Mouse (Mus musculus) layer of hippocampus, postnatal 14 days (tissue): ENCODE results near the gene Npas1. TPM values are rescaled to one million over a fixed set of nuclear protein-coding genes. Genes with fewer than 3 reads are reported as not detected.

Source experiments
- DNase-seq, 2 experiments: peaks; one replicate each; pipeline ENCODE4 v3.0.0; 2021 to 2022; ENCODE audit warnings: low spot score in 2 of 2, mixed read lengths in 1 of 2
- total RNA-seq, 2 experiments: library from RNA; stranded (reverse); gene quantifications; 2 replicates each; pipeline ENCODE4 v1.2.3; 2021

Gene Npas1
- total RNA-seq, 2 experiments from 2014 or later: 19.7 to 23.6 TPM

- no peak for DNase-seq
Measured at GRCm38 (mm10) chr7:16472116-16472709, 5.3 kb downstream of the Npas1 start.

GRCm38 (mm10) chr7:16471549-16471948, 6.0 kb downstream of the Npas1 start:
- no peak for DNase-seq

GRCm38 (mm10) chr7:16468115-16468514, 9.4 kb downstream of the Npas1 start:
- no peak for DNase-seq

- DNase-seq: no peak
Measured at GRCm38 (mm10) chr7:16466565-16466964, 11.0 kb downstream of the Npas1 start.

- DNase-seq: no peak
Measured at GRCm38 (mm10) chr7:16465568-16465967, 12.0 kb downstream of the Npas1 start.

GRCm38 (mm10) chr7:16465160-16465559, 12.4 kb downstream of the Npas1 start:
- DNase-seq: peak; percentile 55 to 61

- peak; percentile 75 to 81 for DNase-seq
Measured at GRCm38 (mm10) chr7:16463214-16463613, 14.3 kb downstream of the Npas1 start.

GRCm38 (mm10) chr7:16461705-16462104, 15.8 kb downstream of the Npas1 start:
- DNase-seq: no peak

GRCm38 (mm10) chr7:16461151-16461550, 16.4 kb downstream of the Npas1 start:
- no peak for DNase-seq

GRCm38 (mm10) chr7:16460566-16460965, 17.0 kb downstream of the Npas1 start:
- no peak for DNase-seq

GRCm38 (mm10) chr7:16456289-16456688, 21.2 kb downstream of the Npas1 start:
- no peak for DNase-seq

- DNase-seq: no peak
Measured at GRCm38 (mm10) chr7:16455016-16455415, 22.5 kb downstream of the Npas1 start.

- peak; percentile 62 to 78 for DNase-seq
Measured at GRCm38 (mm10) chr7:16453118-16453711, 24.3 kb downstream of the Npas1 start.

GRCm38 (mm10) chr7:16452587-16453073, 24.9 kb downstream of the Npas1 start, which contains the start of gene Tmem160:
Tmem160 (plus strand) TSS chr7:16452779.
- DNase-seq: peak; percentile 85 to 96

GRCm38 (mm10) chr7:16451656-16452055, 25.9 kb downstream of the Npas1 start:
- DNase-seq: no peak

- no peak for DNase-seq
Measured at GRCm38 (mm10) chr7:16441241-16441640, 36.3 kb downstream of the Npas1 start.

GRCm38 (mm10) chr7:16435088-16435487, 42.4 kb downstream of the Npas1 start:
- no peak for DNase-seq

- DNase-seq: no peak
Measured at GRCm38 (mm10) chr7:16433352-16433971, 44.1 kb downstream of the Npas1 start.

- DNase-seq: peak; percentile 58 to 64
Measured at GRCm38 (mm10) chr7:16426129-16426729, 51.3 kb downstream of the Npas1 start.

GRCm38 (mm10) chr7:16425721-16426120, 51.8 kb downstream of the Npas1 start:
- DNase-seq: no peak

- no peak for DNase-seq
Measured at GRCm38 (mm10) chr7:16423731-16424130, 53.8 kb downstream of the Npas1 start.
